Mouse (Mus musculus) 3T3-L1 (cell line): ENCODE results near the gene Ctsl.

Experiments used
- DNase-seq: peaks from one replicate; pipeline ENCODE4 v3.0.0-alpha.2; 2015; ENCODE audit warnings: low read depth, low spot score

The Ctsl gene

GRCm38 (mm10) chr13:64370173-64370940, at the start of gene Ctsl:
Gene Ctsl (minus strand): TSS chr13:64370890.
- DNase-seq, result peak; percentile 90

GRCm38 (mm10) chr13:64416955-64417601, 46.4 kb upstream of the Ctsl start:
- peak; percentile 81 for DNase-seq

GRCm38 (mm10) chr13:64415659-64416058, 45.0 kb upstream of the Ctsl start:
- no peak for DNase-seq

- DNase-seq, result no peak
Measured at GRCm38 (mm10) chr13:64412752-64413257, 42.1 kb upstream of the Ctsl start.

GRCm38 (mm10) chr13:64411282-64411681, 40.6 kb upstream of the Ctsl start:
- no peak for DNase-seq

- DNase-seq, result no peak
Measured at GRCm38 (mm10) chr13:64410604-64411003, 39.9 kb upstream of the Ctsl start.

- DNase-seq, result no peak
Measured at GRCm38 (mm10) chr13:64407992-64408391, 37.3 kb upstream of the Ctsl start.

- DNase-seq, result no peak
Measured at GRCm38 (mm10) chr13:64405550-64405949, 34.9 kb upstream of the Ctsl start.

- DNase-seq, result no peak
Measured at GRCm38 (mm10) chr13:64403519-64403918, 32.8 kb upstream of the Ctsl start.

GRCm38 (mm10) chr13:64402951-64403460, 32.3 kb upstream of the Ctsl start:
- no peak for DNase-seq

- no peak for DNase-seq
Measured at GRCm38 (mm10) chr13:64402504-64402949, 31.8 kb upstream of the Ctsl start.

- DNase-seq, result peak; percentile 40
Measured at GRCm38 (mm10) chr13:64402006-64402405, 31.3 kb upstream of the Ctsl start.

GRCm38 (mm10) chr13:64400801-64401361, 30.2 kb upstream of the Ctsl start:
- DNase-seq, result peak; percentile 78

GRCm38 (mm10) chr13:64399906-64400305, 29.2 kb upstream of the Ctsl start:
- DNase-seq, result no peak

GRCm38 (mm10) chr13:64398065-64398464, 27.4 kb upstream of the Ctsl start:
- DNase-seq, result peak; percentile 60

GRCm38 (mm10) chr13:64396979-64397378, 26.3 kb upstream of the Ctsl start:
- no peak for DNase-seq

- peak; percentile 84 for DNase-seq
Measured at GRCm38 (mm10) chr13:64388415-64388814, 17.7 kb upstream of the Ctsl start.

GRCm38 (mm10) chr13:64386048-64386447, 15.4 kb upstream of the Ctsl start:
- DNase-seq, result no peak

- DNase-seq, result no peak
Measured at GRCm38 (mm10) chr13:64384937-64385336, 14.2 kb upstream of the Ctsl start.

GRCm38 (mm10) chr13:64380251-64380650, 9.6 kb upstream of the Ctsl start:
- DNase-seq, result no peak

GRCm38 (mm10) chr13:64378601-64379000, 7.9 kb upstream of the Ctsl start:
- DNase-seq, result no peak

- DNase-seq, result no peak
Measured at GRCm38 (mm10) chr13:64376472-64376871, 5.8 kb upstream of the Ctsl start.
